Mouse (Mus musculus): ENCODE data around the gene H2-DMb1. TPM values are rescaled to one million over a fixed set of nuclear protein-coding genes. Genes with fewer than 3 reads are reported as not detected.

Gene H2-DMb1
- total and polyA plus RNA-seq, 3 experiments, result 60.7 to 147 (median 102) TPM

DNA sequence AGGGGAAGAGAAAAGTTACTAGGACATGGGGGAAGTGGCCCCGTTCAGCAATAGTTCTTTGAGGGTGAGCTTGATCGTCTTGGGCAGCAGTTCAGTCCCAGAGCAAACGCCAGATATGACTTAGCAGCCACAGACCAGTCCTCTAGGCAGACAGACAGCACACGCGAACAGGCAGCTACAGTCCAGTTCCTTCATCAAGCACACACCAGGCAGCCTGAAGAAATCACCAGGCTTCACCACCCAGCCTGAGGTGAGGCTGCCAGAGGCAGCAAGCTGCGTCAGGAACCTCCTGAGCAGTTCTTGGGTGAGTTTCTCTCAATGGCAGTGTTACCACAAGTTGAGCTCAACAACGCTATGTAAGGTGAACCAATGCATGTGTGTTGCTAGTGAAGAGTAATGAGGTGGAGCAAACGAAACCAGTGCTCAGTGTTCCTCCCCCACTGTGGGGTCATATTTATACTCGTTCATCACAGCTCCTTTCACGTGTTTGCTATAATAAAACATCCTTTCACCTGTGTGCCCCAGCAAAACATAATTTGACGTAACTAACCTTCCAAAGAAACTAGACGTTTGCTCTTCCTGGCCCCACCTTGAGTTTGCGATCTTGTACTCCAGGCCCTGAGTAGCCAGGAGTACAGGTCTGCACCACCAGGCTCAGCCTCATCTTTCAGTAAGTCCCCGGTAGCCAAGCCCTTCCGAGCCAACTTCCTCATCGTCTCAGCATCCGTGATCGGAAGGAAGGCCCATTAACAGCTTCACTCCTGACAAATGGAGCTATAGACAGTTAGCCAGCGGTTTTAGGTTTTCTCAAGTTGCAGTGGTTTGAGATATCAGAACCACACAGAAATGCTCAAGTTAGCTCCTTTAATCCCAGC lies 22.6 kb upstream of the H2-DMb1 start:
- TF ChIP-seq POLR2AphosphoS2 (IDR thresholded peaks at IDR 0.05; ENCODE audit: low read depth, low read length), result 0 out of 2 replicates have a peak, but pooled peaks have one; percentile 8
- TF ChIP-seq USF2 (conservative IDR thresholded peaks at IDR 0.05; ENCODE audit: low read depth, low read length), result no peak
- no peak for TF ChIP-seq KAT2A (IDR thresholded peaks at IDR 0.05; ENCODE audit: insufficient replicate concordance, low read length)
- no peak for TF ChIP-seq IRF4 (IDR thresholded peaks at IDR 0.05; ENCODE audit: low read depth, low read length)
- Histone ChIP-seq H3K36me3 (replicated peaks in 1 of 2; ENCODE audit: control insufficient read depth in 1 of 2, insufficient read depth in 1 of 2, low read length in 1 of 2) (peaks cover 0 to 19% of the 10 kb centered on the region in 2 experiments), H3K27ac (ENCODE audit: insufficient read depth, low read depth) (no peak overlapping the region), H3K9ac (ENCODE audit: insufficient read depth, low read depth) (no peak overlapping the region), H3K9me3 (replicated peaks; ENCODE audit: low read length) (no peaks in the 10 kb centered on the region), H3K27me3 (replicated peaks) (no peaks in the 10 kb centered on the region), H3K4me3 (replicated peaks in 1 of 3; ENCODE audit: low read depth in 2 of 3, low read length in 2 of 3, poor library complexity in 1 of 3) (no peak overlapping the region), H3K4me1 (ENCODE audit: control insufficient read depth in 1 of 2, insufficient read depth in 2 of 2) (peaks cover 8 to 45% of the 10 kb centered on the region in 2 experiments), H3K79me2 (replicated peaks; ENCODE audit: control insufficient read depth, extremely low read depth, insufficient read depth, poor library complexity, severe bottlenecking) (no peaks in the 10 kb centered on the region), H3K4me2 (ENCODE audit: insufficient read depth, low read depth, poor library complexity, severe bottlenecking) (no peak overlapping the region)
- in situ Hi-C loops (cut with MboI; ENCODE audit: low pct_ligation_motif_present, low pct_unique_long_range_greater_than_20kb, low sequenced_read_pairs) (no loop called here), dilution Hi-C loops (cut with MboI; ENCODE audit: extremely low pct_ligation_motif_present, extremely low pct_unique_long_range_greater_than_20kb, low sequenced_read_pairs) (no loop called here)
- DNase-seq (ENCODE audit: extremely low read depth), result no peak

DNA sequence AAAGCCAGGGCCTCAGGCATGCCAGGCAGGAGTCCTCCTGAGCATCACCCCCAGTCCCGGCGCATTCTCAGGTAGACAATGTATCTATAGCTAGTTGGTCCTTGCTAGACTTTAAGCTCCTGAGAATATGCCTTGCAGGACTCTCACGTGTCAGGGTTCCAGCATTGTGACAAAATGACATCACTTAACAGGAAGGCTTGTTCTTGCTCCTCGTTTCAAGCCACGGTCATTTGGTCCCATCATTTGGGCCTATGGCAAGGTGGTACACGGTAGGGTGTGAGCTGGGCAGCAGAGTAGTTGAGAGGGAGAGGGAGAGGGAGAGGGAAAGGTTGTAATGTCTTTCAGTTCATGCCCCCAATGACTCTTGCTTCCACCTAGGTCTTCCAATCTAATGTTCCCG lies 21.0 kb upstream of the H2-DMb1 start:
- Histone ChIP-seq H3K36me3 (replicated peaks in 1 of 2; ENCODE audit: control insufficient read depth in 1 of 2, insufficient read depth in 1 of 2, low read length in 1 of 2) (peaks cover 0 to 16% of the 10 kb centered on the region in 2 experiments), H3K4me2 (ENCODE audit: insufficient read depth, low read depth, poor library complexity, severe bottlenecking) (no peak overlapping the region), H3K79me2 (replicated peaks; ENCODE audit: control insufficient read depth, extremely low read depth, insufficient read depth, poor library complexity, severe bottlenecking) (no peaks in the 10 kb centered on the region), H3K27me3 (replicated peaks) (no peaks in the 10 kb centered on the region), H3K4me1 (ENCODE audit: control insufficient read depth in 1 of 2, insufficient read depth in 2 of 2) (peaks cover 7 to 41% of the 10 kb centered on the region in 2 experiments), H3K9me3 (replicated peaks; ENCODE audit: low read length) (no peaks in the 10 kb centered on the region), H3K4me3 (replicated peaks in 1 of 3; ENCODE audit: low read depth in 2 of 3, low read length in 2 of 3, poor library complexity in 1 of 3) (no peak overlapping the region), H3K9ac (ENCODE audit: insufficient read depth, low read depth) (no peak overlapping the region), H3K27ac (ENCODE audit: insufficient read depth, low read depth) (no peak overlapping the region)
- in situ Hi-C loops (cut with MboI; ENCODE audit: low pct_ligation_motif_present, low pct_unique_long_range_greater_than_20kb, low sequenced_read_pairs) (no loop called here), dilution Hi-C loops (cut with MboI; ENCODE audit: extremely low pct_ligation_motif_present, extremely low pct_unique_long_range_greater_than_20kb, low sequenced_read_pairs) (no loop called here)
- TF ChIP-seq ZC3H11A (IDR thresholded peaks at IDR 0.05; ENCODE audit: low read depth, low read length) (no peak), RCOR1 (conservative IDR thresholded peaks at IDR 0.05; ENCODE audit: low read depth, low read length) (no peak), HCFC1 (IDR thresholded peaks at IDR 0.05; ENCODE audit: low read depth, low read length) (no peak), PAX5 (IDR thresholded peaks at IDR 0.05; ENCODE audit: low read length) (no peak), SMC3 (IDR thresholded peaks at IDR 0.05; ENCODE audit: low read depth, low read length) (no peak), BHLHE40 (IDR thresholded peaks at IDR 0.05; ENCODE audit: low read depth, low read length) (no peak), MAFK (IDR thresholded peaks at IDR 0.05; ENCODE audit: insufficient replicate concordance, low read length) (no peak), JUND (conservative IDR thresholded peaks at IDR 0.05; ENCODE audit: low read depth, low read length) (no peak), MAZ (IDR thresholded peaks at IDR 0.05; ENCODE audit: low read depth, low read length) (no peak), USF1 (IDR thresholded peaks at IDR 0.05; ENCODE audit: low read depth, low read length) (no peak), CTCF (conservative IDR thresholded peaks at IDR 0.05 in 1 of 2, IDR thresholded peaks at IDR 0.05 in 1 of 2; ENCODE audit: low read depth in 2 of 2, low read length in 2 of 2) (no peak), TCF12 (IDR thresholded peaks at IDR 0.05; ENCODE audit: low read depth, low read length) (no peak), ZNF384 (IDR thresholded peaks at IDR 0.05; ENCODE audit: low read depth, low read length) (no peak), POLR2AphosphoS2 (IDR thresholded peaks at IDR 0.05; ENCODE audit: low read depth, low read length) (no peak), TBP (conservative IDR thresholded peaks at IDR 0.05; ENCODE audit: low read depth, low read length) (no peak), ZKSCAN1 (IDR thresholded peaks at IDR 0.05; ENCODE audit: borderline replicate concordance, low read depth, low read length) (no peak), KAT2A (IDR thresholded peaks at IDR 0.05; ENCODE audit: insufficient replicate concordance, low read length) (no peak)
- no peak for DNase-seq (ENCODE audit: extremely low read depth)
